Mouse (Mus musculus) forebrain, embryonic 16.5 days (tissue): ENCODE data around the gene Lamtor1. TPM values are rescaled to one million over a fixed set of nuclear protein-coding genes. Genes with fewer than 3 reads are reported as not detected.

ENCODE experiments used
- ATAC-seq: fragments of 200-750 bp; cut with Nextera tagmentation; 2 replicates; pipeline ENCODE4 v1.8.0; 2017; ENCODE audit warnings: mild to moderate bottlenecking, moderate library complexity
- H3K27ac ChIP-seq: fragments of 300-500 bp; sonication (generic); 2 replicates; pipeline ENCODE4 v1.5.1; 2014; ENCODE audit warnings: low read length, control low read depth
- H3K27me3 ChIP-seq: fragments of 300-500 bp; sonication (generic); replicated peaks from 2 replicates; pipeline ENCODE4 v1.6.1; 2014; ENCODE audit warnings: low read length; ENCODE audit not compliant: control insufficient read depth, insufficient read depth
- H3K36me3 ChIP-seq: fragments of 300-500 bp; sonication (generic); 2 replicates; pipeline ENCODE4 v1.6.1; 2014; ENCODE audit not compliant: control insufficient read depth, insufficient read depth
- H3K4me1 ChIP-seq: fragments of 300-500 bp; sonication (generic); replicated peaks from 2 replicates; pipeline ENCODE4 v1.6.1; 2014; ENCODE audit warnings: low read length; ENCODE audit not compliant: control insufficient read depth, insufficient read depth
- H3K4me2 ChIP-seq: fragments of 300-500 bp; sonication (generic); 2 replicates; pipeline ENCODE4 v1.6.1; 2014; ENCODE audit warnings: mild to moderate bottlenecking, low read length, control low read depth
- H3K4me3 ChIP-seq: fragments of 300-500 bp; sonication (generic); replicated peaks from 2 replicates; pipeline ENCODE4 v1.5.1; 2014; ENCODE audit warnings: mild to moderate bottlenecking, low read length, control low read depth
- H3K9ac ChIP-seq: fragments of 300-500 bp; sonication (generic); replicated peaks from 2 replicates; pipeline ENCODE4 v1.6.1; 2014; ENCODE audit warnings: low read depth, low read length, control low read depth
- H3K9me3 ChIP-seq: fragments of 300-500 bp; sonication (generic); 2 replicates; pipeline ENCODE4 v1.6.1; 2016; ENCODE audit warnings: low read length; ENCODE audit not compliant: control insufficient read depth
- WGBS: fragments of 180-500 bp; shearing (Covaris S2); extraction: QIAGEN DNeasy Blood & Tissue Kit; methylation state at CpG from one replicate; pipeline ENCODE4 v1.1.7; 2014; 5-methylcytosine and 5-hydroxymethylcytosine counted together
- polyA plus RNA-seq: library from polyadenylated mRNA; unstranded; fragments of >200 nt; fragmentation: Nextera tagmentation; extraction: Ambion mirVana; gene quantifications from 2 replicates; pipeline ENCODE4 v1.2.1, GENCODE M21; 2015

The Lamtor1 gene
- 149 and 166 TPM in 2 replicates for polyA plus RNA-seq

DNA sequence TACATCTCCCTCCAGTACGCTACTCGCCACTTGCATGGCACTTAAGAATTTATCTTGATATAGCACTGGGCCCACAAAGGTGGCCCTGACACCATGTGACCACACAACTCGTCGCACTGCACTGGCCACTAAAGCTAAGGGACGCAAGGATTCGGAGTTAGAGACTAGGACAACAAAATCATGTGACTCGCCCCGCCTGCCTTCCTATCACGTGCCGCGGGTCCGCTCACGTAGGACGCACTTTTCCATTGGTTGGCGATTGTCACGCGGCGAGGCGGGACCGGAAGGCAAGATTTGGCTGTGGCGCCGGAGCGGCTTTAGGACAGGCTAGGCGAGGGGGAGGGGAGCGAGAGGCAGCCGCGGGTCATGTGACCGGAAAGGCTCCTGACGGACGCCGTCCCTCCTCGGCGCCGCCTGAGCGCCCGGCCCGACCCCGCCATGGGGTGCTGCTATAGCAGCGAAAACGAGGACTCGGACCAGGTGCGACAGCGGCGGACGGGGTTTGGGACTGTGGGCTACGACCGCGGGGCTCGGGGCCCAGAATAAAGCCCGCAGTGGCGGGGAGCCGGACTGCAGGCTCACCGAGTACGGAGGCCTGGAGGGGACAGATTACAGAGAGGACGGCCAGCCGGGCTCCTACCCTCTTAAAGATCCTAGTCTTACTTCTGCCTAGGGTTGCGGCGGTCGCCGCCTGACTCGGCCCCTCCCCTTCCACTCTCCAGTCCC is at the start of gene Lamtor1:
Lamtor1 (plus strand) TSS at position 344 of the 726 bp plus-strand sequence.
- H3K27me3 ChIP-seq: no peaks in the 10 kb centered on the region
- peak; percentile 98 for ATAC-seq
- H3K9me3 ChIP-seq: no peaks in the 10 kb centered on the region
- peak within 1 kb of the TSS; percentile 76 for H3K9ac ChIP-seq
- under 1% methylated on average over 60 of the region's 61 CpGs for WGBS
- H3K4me3 ChIP-seq: peak within 1 kb of the TSS; percentile 72
- H3K27ac ChIP-seq: peak within 1 kb of the TSS; percentile 90
- H3K4me2 ChIP-seq: peak within 1 kb of the TSS; percentile 79
- peaks cover 22% of the 10 kb centered on the region for H3K4me1 ChIP-seq
- H3K36me3 ChIP-seq: peaks cover 4% of the 10 kb centered on the region; the same call in 1 of the 2 replicates

DNA sequence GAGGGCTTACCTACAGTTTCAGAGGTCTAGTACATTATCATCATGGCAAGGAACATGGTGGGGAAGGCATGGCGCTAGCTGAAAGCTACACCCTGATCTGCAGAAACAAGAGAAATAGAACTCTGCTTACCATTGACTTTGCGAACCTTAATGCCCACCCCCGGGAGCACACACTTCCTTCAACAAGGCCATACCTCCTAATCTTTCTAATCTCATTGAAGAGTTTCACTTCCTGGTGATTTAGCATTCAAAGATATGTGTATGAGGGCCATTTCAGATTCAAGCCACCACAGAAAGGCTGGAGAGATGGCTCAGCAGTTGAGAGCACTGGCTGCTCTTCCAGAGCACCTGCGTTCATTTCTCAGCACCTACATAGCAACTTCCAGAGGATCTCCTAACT is 48.6 kb upstream of the Lamtor1 start, which contains the start of gene Folr2:
Folr2 (minus strand) TSS at position 101 of the 400 bp plus-strand sequence.
- no peak within 1 kb of the TSS for H3K4me3 ChIP-seq
- no peaks in the 10 kb centered on the region for H3K4me1 ChIP-seq
- no peak within 1 kb of the TSS for H3K4me2 ChIP-seq
- no peak within 1 kb of the TSS for H3K27ac ChIP-seq
- WGBS: 95% methylated on average over 4 of the region's 4 CpGs
- no peaks in the 10 kb centered on the region for H3K9me3 ChIP-seq
- H3K27me3 ChIP-seq: no peaks in the 10 kb centered on the region
- ATAC-seq: no peak
- H3K9ac ChIP-seq: no peak within 1 kb of the TSS
- no peaks in the 10 kb centered on the region for H3K36me3 ChIP-seq

DNA sequence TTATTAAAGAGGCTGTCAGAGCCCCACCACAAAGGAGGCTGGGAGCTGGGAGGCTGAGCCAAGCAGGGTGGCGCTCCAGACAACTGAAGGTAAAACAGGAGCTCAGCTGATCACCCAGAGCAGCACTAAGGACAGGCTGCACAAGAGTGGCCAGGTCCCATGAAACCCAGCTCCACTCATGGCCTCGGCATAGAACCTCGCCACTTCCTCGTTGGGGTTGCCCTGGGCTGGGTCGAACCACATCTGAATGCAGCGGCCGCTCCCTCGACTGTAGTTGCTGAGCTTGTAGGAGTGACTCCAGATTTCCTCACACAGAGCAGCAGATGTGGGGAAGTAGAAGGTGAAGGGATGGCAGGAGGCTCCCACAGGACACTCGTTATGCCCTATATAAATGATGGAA is 47.3 kb upstream of the Lamtor1 start:
- Histone ChIP-seq H3K4me2 (no peak overlapping the region), H3K9ac (no peak overlapping the region), H3K36me3 (no peaks in the 10 kb centered on the region), H3K4me1 (no peaks in the 10 kb centered on the region), H3K27ac (no peak overlapping the region), H3K4me3 (no peak overlapping the region), H3K9me3 (no peaks in the 10 kb centered on the region), H3K27me3 (no peaks in the 10 kb centered on the region)
- ATAC-seq: no peak
- WGBS: 77% methylated on average over 9 of the region's 9 CpGs

DNA sequence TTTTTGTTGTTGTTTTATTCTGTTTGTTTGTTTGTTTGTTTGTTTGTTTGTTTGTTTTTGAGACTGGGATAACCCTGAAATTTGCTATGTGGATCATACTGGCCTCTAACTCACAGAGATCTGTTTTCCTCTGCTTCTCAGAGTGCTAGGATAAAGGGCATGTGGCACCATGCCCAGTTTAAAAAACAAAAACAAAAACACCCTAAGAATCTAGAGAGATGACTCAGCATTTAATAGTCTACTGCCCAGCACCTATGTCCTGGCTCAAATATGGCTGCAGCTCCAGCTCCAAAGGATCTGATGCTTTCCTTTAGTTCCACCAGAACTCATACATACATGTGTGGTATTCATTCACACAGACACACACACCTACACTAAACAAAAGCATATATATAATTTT is 44.7 kb upstream of the Lamtor1 start:
- H3K27me3 ChIP-seq: no peaks in the 10 kb centered on the region
- no peak overlapping the region for H3K9ac ChIP-seq
- H3K4me2 ChIP-seq: no peak overlapping the region
- ATAC-seq: no peak
- no peak overlapping the region for H3K4me3 ChIP-seq
- no peaks in the 10 kb centered on the region for H3K9me3 ChIP-seq
- H3K4me1 ChIP-seq: no peaks in the 10 kb centered on the region
- no peak overlapping the region for H3K27ac ChIP-seq
- no peaks in the 10 kb centered on the region for H3K36me3 ChIP-seq

DNA sequence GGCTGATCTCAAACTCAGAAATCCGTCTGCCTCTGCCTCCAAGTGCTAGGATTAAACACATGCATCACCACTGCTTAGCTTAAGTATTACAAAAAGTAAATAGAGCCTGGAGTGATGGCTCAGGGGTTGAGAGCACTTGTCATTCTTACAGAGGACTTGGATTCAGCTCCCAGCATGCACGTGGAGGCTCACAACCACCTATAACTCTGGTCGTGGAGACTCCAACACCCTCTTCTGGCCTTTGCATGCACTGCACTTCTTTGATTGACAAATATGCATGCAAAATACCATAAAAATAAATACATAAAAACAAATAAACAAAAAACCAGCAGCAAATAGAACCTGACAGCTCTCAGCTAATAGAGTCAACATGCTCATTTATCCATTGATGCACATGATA is 43.4 kb upstream of the Lamtor1 start:
- H3K4me1 ChIP-seq: no peaks in the 10 kb centered on the region
- H3K36me3 ChIP-seq: no peaks in the 10 kb centered on the region
- H3K27me3 ChIP-seq: no peaks in the 10 kb centered on the region
- no peaks in the 10 kb centered on the region for H3K9me3 ChIP-seq
- no peak for ATAC-seq
- H3K9ac ChIP-seq: no peak overlapping the region
- 61% methylated on average over 3 of the region's 3 CpGs for WGBS
- no peak overlapping the region for H3K4me3 ChIP-seq
- no peak overlapping the region for H3K27ac ChIP-seq
- H3K4me2 ChIP-seq: no peak overlapping the region

DNA sequence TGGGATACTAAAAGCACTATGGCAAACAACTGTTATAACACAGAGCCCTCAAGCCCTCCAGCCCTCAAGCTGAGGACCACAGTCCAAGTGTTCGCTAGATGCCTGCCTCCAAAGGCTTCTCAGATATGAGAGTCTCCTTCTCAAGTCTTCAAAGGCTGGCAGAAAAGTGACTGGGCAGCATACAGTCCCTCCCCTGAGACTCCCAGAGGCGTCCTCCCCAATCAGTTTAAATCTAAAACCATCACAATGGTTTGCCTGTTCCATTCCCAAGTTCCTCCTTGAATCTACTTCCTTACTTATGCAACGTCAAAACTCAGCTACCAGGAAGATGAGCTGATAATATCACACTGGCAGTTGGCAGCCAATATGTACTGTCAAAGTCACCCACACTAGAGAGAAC is 42.3 kb upstream of the Lamtor1 start, which contains the start of gene Anapc15:
Anapc15 (plus strand) TSS at position 301 of the 400 bp plus-strand sequence.
- WGBS: 85% methylated on average over 3 of the region's 3 CpGs
- Histone ChIP-seq H3K4me2 (no peak within 1 kb of the TSS), H3K4me3 (no peak within 1 kb of the TSS), H3K36me3 (no peaks in the 10 kb centered on the region), H3K27me3 (no peaks in the 10 kb centered on the region), H3K27ac (no peak within 1 kb of the TSS), H3K4me1 (no peaks in the 10 kb centered on the region), H3K9ac (no peak within 1 kb of the TSS), H3K9me3 (no peaks in the 10 kb centered on the region)
- no peak for ATAC-seq

DNA sequence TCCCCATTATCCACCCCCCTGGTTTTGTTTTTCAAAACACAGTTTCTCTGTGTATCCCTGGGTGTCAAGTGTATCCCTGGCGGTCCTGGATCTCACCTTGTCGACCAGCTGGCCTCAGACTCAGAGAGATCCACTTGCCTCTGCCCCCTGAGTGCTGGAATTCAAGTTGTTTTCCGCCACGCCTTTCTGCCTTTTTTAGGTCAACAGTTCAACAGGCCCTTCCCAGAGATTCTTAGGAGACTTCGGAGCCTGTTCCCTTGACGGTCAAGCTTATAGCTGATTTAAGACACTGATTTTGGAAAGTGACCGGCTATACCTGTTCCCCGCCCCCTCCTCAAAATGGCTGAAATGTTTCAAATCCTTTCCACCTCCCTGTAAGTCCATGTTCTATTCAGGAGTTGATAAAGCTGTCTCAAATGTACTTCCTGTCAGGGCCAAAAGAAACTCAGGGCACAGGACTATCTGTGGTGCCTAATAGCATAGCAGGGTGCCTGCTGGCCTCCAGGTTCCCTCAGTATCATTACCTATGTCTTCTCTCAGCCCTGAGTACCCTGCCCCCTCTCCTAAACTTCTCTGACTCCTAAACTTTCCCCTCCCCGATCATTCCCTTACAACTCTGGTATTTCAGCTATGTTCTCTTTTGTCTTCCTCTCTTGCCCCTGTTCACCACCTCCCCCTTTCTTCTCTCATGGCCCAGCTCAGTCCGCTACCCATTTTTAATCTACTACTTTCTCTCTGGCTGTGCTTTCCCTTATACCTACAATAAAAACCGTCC is 39.0 kb upstream of the Lamtor1 start:
- Histone ChIP-seq H3K4me2 (no peak overlapping the region), H3K27me3 (no peaks in the 10 kb centered on the region), H3K27ac (no peak overlapping the region), H3K9me3 (no peaks in the 10 kb centered on the region), H3K36me3 (no peaks in the 10 kb centered on the region), H3K9ac (no peak overlapping the region), H3K4me1 (no peaks in the 10 kb centered on the region), H3K4me3 (no peak overlapping the region)
- no peak for ATAC-seq
- 76% methylated on average over 11 of the region's 11 CpGs for WGBS

DNA sequence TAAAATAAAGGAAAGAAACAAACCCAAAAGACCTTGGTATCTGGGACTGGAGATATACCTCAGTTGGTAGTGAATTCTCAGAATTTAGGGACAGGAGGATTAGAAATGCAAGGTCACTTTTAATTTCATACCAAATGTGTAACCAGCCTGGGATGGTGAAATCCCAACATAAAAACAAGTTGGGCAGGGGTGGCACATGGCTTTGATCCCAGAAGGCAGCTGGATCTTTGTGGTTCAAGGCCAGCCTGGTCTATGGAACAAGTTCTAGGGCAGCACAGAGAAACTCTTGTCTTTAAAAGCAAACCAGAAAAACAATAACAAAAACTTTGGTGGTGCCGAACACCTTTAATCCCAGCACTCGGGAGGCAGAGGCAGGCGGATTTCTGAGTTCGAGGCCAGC is 38.2 kb upstream of the Lamtor1 start:
- Histone ChIP-seq H3K27me3 (no peaks in the 10 kb centered on the region), H3K36me3 (no peaks in the 10 kb centered on the region), H3K4me3 (no peak overlapping the region), H3K4me2 (no peak overlapping the region), H3K9ac (no peak overlapping the region), H3K27ac (no peak overlapping the region), H3K4me1 (no peaks in the 10 kb centered on the region), H3K9me3 (no peaks in the 10 kb centered on the region)
- no peak for ATAC-seq
- 97% methylated on average over 4 of the region's 4 CpGs for WGBS

DNA sequence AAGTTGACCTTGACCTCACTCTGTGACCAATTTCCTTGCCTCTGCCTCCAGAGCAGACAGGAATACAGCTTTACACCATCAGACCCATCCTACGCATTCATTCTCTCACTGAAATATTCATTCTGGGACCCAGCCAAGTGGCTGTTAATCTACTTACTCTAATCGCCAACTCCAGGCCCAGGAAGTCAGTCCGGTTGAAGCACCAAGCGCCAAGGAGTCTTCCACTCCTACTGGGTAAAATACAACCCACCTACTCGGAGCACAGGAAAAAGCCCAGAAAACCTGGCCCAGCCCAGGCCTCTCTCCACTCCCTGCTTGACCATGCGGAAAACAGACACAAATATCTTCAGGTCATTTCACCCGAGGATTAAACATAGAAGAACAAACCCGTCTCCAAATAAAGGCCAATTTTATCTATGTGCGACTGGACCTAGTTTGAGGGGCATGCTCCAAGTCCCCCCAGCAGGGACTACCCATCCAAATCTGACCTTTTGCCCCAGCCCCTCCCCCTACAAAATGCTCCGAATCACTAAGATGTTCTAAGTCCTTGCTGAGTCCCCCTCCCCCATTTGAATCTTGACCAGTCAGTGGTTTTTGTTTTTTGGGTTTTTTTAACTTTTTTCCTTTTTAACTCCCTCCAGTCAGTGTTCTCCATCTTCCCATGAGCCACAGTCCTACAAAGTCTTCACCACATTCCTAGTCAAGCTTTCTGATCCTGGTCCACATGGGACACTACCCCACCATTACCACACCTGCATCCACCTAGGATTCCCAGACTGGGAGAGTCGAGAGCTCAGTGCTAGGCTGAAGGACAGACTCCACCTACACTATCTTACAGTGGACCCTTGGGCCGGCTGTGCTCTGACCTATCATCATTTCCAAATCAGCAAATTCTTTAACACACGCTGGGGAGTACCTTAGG is 37.2 kb upstream of the Lamtor1 start:
- no peak for ATAC-seq
- 48% methylated on average over 13 of the region's 13 CpGs for WGBS

More for the DNA sequence above, 37.2 kb upstream of the Lamtor1 start:
- H3K4me3 ChIP-seq: no peak overlapping the region
- H3K9ac ChIP-seq: no peak overlapping the region
- no peak overlapping the region for H3K27ac ChIP-seq
- no peaks in the 10 kb centered on the region for H3K27me3 ChIP-seq
- H3K36me3 ChIP-seq: no peaks in the 10 kb centered on the region
- no peaks in the 10 kb centered on the region for H3K4me1 ChIP-seq
- H3K4me2 ChIP-seq: no peak overlapping the region
- no peaks in the 10 kb centered on the region for H3K9me3 ChIP-seq
